Mouse (Mus musculus): ENCODE measurements around the gene Sox6.

GRCm38 (mm10) chr7:115910313-115910712 lies 128.3 kb downstream of the Sox6 start:
- no peak for TF ChIP-seq POLR2A (IDR thresholded peaks at IDR 0.05; ENCODE audit: low read depth, low read length)
- TF ChIP-seq CTCF (IDR thresholded peaks at IDR 0.05; ENCODE audit: extremely low read depth, insufficient read depth, insufficient read length, insufficient replicate concordance), result no peak
